Mouse (Mus musculus) forebrain, embryonic 13.5 days (tissue): ENCODE results near the gene Foxk2. TPM values are rescaled to one million over a fixed set of nuclear protein-coding genes. Genes with fewer than 3 reads are reported as not detected.

Experiments
- ATAC-seq: fragments of 200-750 bp; cut with Nextera tagmentation; 2 replicates; pipeline ENCODE4 v1.8.0; 2017
- H3K27ac ChIP-seq: fragments of 300-500 bp; sonication (generic); 2 replicates; pipeline ENCODE4 v1.5.1; 2015; ENCODE audit warnings: inconsistent platforms, mild to moderate bottlenecking, moderate library complexity
- H3K27me3 ChIP-seq: fragments of 300-500 bp; sonication (generic); 2 replicates; pipeline ENCODE4 v1.6.1; 2015; ENCODE audit warnings: mild to moderate bottlenecking, inconsistent platforms
- H3K36me3 ChIP-seq: fragments of 300-500 bp; sonication (generic); 2 replicates; pipeline ENCODE4 v1.6.1; 2015; ENCODE audit warnings: mild to moderate bottlenecking, inconsistent platforms; ENCODE audit not compliant: poor library complexity, severe bottlenecking
- H3K4me1 ChIP-seq: fragments of 300-500 bp; sonication (generic); 2 replicates; pipeline ENCODE4 v1.6.1; 2015; ENCODE audit warnings: inconsistent platforms
- H3K4me2 ChIP-seq: fragments of 300-500 bp; sonication (generic); 2 replicates; pipeline ENCODE4 v1.6.1; 2015; ENCODE audit warnings: inconsistent platforms, mild to moderate bottlenecking, moderate library complexity
- H3K4me3 ChIP-seq: fragments of 300-500 bp; sonication (generic); 2 replicates; pipeline ENCODE4 v1.5.1; 2015; ENCODE audit warnings: mild to moderate bottlenecking, inconsistent platforms
- H3K9ac ChIP-seq: fragments of 300-500 bp; sonication (generic); 2 replicates; pipeline ENCODE4 v1.6.1; 2015; ENCODE audit warnings: mild to moderate bottlenecking, inconsistent platforms
- H3K9me3 ChIP-seq: fragments of 300-500 bp; sonication (generic); replicated peaks from 2 replicates; pipeline ENCODE4 v1.6.1; 2016; ENCODE audit warnings: inconsistent platforms
- WGBS: fragments of 180-500 bp; shearing (Covaris S2); methylation state at CpG from one replicate; pipeline ENCODE4 v1.1.7; 2015; 5-methylcytosine and 5-hydroxymethylcytosine counted together
- polyA plus RNA-seq: library from polyadenylated mRNA; unstranded; fragments of >200 nt; fragmentation: Nextera tagmentation; extraction: Ambion mirVana; gene quantifications from 2 replicates; pipeline ENCODE4 v1.2.1, GENCODE M21; 2015

The Foxk2 gene
- polyA plus RNA-seq: 13.4 and 14.2 TPM in 2 replicates

DNA sequence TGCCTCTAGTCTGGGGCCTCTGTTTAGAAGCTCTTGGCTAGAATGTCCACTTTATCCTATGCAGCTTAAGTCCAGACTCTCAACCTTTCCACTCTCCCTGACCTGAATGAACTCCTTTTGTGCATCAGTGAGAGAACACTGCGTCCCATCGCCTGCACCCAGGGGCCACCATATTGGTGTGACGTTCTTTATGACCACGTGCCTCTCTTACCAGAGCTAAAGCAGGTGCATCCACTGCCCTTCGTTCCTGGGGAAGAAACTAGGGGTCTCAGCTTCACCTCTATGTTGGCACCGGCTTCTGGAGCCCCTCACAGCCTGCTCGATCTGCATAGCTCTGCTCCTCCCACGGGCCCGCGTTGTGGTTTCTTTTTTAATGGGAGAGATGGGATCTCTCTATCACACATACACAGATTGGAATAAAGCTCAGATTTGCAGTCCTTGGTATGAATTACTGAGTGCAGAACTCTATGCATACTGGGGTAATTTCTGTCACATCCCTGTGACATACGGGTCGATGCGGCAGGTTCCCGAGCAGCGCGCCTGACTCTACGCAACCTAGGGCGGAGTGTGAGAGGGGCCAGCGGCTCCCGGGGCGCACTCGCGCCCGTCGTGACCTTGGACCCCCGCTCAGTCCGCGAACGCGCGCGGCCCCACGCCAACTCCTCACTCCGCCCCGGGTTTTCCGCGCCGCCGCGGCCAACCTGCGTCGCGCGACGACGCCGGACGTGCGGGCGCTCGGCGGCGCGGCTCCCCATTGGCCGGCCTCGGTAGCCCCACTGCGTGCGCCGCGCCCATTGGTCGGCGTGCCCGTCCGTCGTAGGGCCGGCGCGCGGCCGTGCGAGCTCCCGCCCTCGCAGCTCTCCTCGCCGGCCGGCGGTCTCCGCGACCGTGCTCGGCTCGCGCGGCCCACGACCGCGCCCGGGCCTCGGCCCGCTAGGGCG is at the start of gene Foxk2:
Gene Foxk2, plus strand, starts transcription at position 831 of the 941 bp plus-strand sequence.
- Histone ChIP-seq H3K27me3 (no peaks in the 10 kb centered on the region), H3K9me3 (no peaks in the 10 kb centered on the region), H3K9ac (peak within 1 kb of the TSS; percentile 99), H3K4me2 (peak within 1 kb of the TSS; percentile 97), H3K4me1 (peaks cover 22% of the 10 kb centered on the region), H3K4me3 (peak within 1 kb of the TSS; percentile 100), H3K36me3 (peaks cover 45% of the 10 kb centered on the region), H3K27ac (peak within 1 kb of the TSS; percentile 91)
- ATAC-seq: peak; percentile 99
- under 1% methylated on average over 90 of the region's 91 CpGs for WGBS

DNA sequence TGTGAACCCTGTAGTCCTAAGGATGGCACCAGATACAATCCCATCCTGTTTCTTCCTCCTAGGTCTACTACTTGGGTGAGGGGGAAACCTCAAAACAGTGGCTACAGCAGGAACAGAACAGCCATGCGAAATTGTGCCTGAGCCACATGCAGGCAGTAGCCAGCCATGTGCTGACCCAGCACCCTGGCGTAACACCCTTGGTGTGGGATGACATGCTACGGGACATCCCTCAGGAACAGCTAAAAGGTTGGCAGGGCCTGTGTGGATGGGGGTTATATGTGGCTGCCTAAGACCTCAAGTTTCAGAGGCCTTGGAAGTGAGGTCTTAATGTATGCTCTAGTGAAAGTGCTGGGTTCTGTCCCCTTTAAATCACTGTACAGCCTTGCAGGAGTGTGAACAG is 43.0 kb upstream of the Foxk2 start:
- Histone ChIP-seq H3K4me3 (no peak overlapping the region), H3K9ac (no peak overlapping the region), H3K36me3 (peaks cover 67% of the 10 kb centered on the region), H3K4me2 (no peak overlapping the region), H3K4me1 (no peaks in the 10 kb centered on the region), H3K27me3 (no peaks in the 10 kb centered on the region), H3K9me3 (no peaks in the 10 kb centered on the region), H3K27ac (no peak overlapping the region)
- ATAC-seq: no peak
- 97% methylated on average over 3 of the region's 3 CpGs for whole genome bisulfite sequencing

DNA sequence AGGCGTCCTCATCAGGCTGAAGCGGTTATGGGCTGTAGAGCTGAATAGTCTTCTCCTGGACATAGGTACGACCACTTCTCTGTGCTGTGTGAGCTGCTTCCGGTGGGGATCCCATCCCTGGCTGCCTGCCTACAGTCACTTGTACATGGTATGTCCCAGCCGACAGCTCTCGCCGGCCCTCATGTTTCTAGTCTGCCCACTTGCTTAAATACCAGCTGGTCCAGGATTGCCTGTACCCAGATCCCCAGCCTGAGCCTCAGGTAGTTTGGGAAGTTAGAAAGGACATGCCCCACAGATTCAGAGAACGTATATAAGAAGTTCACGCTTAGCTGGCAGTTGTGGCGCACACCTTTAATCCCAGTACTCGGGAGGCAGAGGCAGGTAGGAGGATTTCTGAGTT is 40.0 kb upstream of the Foxk2 start:
- Histone ChIP-seq H3K4me1 (no peaks in the 10 kb centered on the region), H3K36me3 (peaks cover 82% of the 10 kb centered on the region), H3K9me3 (no peaks in the 10 kb centered on the region), H3K9ac (no peak overlapping the region), H3K27ac (no peak overlapping the region), H3K4me3 (no peak overlapping the region), H3K27me3 (no peaks in the 10 kb centered on the region), H3K4me2 (no peak overlapping the region)
- 91% methylated on average over 11 of the region's 11 CpGs for WGBS
- ATAC-seq: no peak

DNA sequence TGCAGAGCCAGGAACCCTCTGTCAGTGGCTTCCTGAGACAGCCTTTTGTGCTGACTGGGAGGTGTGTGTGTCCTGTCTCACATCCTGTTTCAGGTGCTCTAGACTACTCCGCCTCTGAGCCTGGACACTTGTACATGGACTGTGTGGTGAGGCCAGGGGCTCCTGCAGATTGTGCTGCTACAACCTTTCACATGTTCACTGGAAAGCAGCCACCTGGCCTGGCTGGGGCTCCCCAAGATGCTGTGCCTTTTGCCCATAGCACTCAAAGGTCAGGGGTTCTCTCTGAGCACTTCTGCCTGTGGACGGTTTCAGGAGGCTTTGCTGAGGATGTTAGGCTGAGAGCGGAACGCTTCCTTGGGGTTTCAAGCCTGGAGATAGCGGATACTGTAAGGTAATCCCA is 39.0 kb upstream of the Foxk2 start:
- Histone ChIP-seq H3K4me2 (no peak overlapping the region), H3K4me3 (no peak overlapping the region), H3K9me3 (no peaks in the 10 kb centered on the region), H3K36me3 (peaks cover 88% of the 10 kb centered on the region), H3K27me3 (no peaks in the 10 kb centered on the region), H3K27ac (no peak overlapping the region), H3K4me1 (no peaks in the 10 kb centered on the region), H3K9ac (no peak overlapping the region)
- ATAC-seq: no peak
- WGBS: 88% methylated on average over 5 of the region's 5 CpGs

DNA sequence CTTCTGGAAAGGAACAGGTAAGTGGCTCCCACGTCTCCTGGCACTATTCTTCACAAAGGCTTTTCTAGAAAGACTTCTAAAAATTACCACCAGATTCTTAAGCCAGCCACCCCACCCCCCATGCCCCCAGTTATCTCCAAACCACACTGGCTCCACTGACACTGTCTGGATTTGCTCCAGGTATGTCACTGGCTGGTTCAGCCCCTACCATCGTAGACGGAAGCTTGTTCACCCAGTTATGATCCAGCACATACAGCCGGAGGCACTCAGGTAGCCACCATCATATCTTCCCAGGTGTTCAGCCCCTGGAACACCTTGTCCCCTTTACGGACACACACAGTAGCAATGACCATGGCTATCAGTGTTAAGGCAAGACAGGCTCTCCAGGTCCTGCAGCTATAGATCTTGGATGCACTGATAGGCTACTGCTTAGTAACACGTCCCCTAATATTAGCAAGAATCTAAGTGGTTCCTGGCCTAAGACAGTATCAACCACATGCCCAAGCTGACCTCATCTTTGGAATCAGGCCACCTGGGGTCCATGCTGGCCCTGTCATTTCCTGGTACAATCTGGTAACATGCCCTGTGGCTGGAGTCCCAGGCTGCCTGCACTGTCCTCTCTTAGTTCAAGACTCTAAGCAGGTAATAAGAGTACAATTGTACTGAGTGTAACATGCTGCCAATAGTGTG is 38.3 kb upstream of the Foxk2 start:
- Histone ChIP-seq H3K4me2 (no peak overlapping the region), H3K9me3 (no peaks in the 10 kb centered on the region), H3K4me3 (no peak overlapping the region), H3K4me1 (no peaks in the 10 kb centered on the region), H3K9ac (no peak overlapping the region), H3K27ac (no peak overlapping the region), H3K36me3 (peaks cover 88% of the 10 kb centered on the region), H3K27me3 (no peaks in the 10 kb centered on the region)
- ATAC-seq: no peak
- WGBS: 96% methylated on average over 6 of the region's 6 CpGs

DNA sequence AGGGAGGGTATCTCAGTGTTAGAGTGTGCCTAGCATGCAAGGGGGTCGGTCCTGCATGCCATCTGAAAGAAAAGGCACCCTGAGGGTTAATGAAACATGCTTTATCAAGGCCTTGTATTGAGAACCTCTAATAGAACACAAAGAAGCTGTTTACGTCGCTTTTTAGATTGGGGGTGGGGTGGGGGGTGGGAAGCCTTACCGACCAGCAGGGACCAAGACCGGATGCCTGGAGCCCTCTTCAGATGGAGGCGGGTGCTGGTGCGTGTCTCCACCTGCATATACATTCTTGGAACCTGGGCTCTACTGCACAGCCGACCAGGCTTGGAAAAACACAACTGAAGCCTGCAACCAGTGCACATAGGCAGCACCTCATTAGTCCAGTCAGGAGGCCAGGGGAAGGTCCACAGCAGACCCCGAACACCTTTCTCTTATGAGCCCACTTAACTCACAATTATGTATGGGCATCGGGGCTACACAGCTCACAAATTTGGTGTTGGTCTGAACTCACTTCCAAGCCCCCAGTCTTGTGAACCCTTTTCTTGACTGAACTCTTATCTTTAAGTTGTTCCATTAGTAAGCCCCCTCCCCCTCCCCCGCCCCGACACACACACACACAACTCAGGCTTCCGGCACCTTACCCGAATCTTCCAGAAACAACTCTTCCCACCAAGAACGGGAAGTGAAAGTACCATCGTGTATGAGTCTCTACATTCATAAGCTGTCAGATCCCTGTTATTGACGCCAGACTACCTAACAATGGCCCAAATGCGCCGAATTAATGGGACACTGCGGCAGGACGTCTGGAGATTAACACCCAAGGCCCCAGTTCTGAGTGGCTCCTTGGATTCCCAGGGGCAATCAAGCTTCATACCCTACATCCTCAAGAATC is 31.4 kb upstream of the Foxk2 start:
- Histone ChIP-seq H3K4me1 (peaks cover 20% of the 10 kb centered on the region), H3K9me3 (no peaks in the 10 kb centered on the region), H3K9ac (peak overlapping the region; percentile 76), H3K36me3 (peaks cover 36% of the 10 kb centered on the region), H3K27ac (0 out of 2 replicates have a peak overlapping the region, but pooled peaks have one; percentile 37), H3K27me3 (no peaks in the 10 kb centered on the region), H3K4me3 (peak overlapping the region; percentile 76), H3K4me2 (peak overlapping the region; percentile 86)
- 21% methylated on average over 21 of the region's 21 CpGs for WGBS
- ATAC-seq: no peak; the same call in 1 of the 2 replicates

DNA sequence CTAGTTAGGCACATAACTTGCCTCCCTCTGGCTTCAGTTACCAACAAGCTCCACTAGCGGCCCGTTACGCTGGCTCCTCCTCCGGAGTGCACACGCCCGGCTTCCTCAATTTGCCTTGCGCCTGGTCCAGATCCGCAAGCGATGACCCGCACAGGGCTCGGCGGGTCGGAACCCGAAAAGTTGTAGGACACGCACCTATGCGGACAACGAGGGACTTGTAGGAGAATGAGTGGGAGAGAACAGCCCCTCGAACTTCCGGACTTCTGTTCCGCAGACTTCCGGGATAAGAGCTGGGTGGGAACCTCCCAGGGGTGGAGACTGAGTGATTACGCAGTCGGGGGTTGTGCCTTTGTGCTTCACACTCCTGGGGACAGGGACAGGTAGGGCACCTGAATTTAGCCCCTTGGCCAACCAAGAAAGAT is 30.8 kb upstream of the Foxk2 start, which contains the start of gene Cybc1:
Gene Cybc1, minus strand, starts transcription at position 305 of the 422 bp plus-strand sequence.
- no peaks in the 10 kb centered on the region for H3K9me3 ChIP-seq
- WGBS: under 1% methylated on average over 23 of the region's 23 CpGs
- H3K27ac ChIP-seq: 0 out of 2 replicates have a peak within 1 kb of the TSS, but pooled peaks have one; percentile 37
- peaks cover 30% of the 10 kb centered on the region for H3K36me3 ChIP-seq
- H3K4me3 ChIP-seq: peak within 1 kb of the TSS; percentile 76
- no peaks in the 10 kb centered on the region for H3K27me3 ChIP-seq
- H3K4me1 ChIP-seq: peaks cover 20% of the 10 kb centered on the region
- peak within 1 kb of the TSS; percentile 76 for H3K9ac ChIP-seq
- peak; percentile 91 for ATAC-seq
- H3K4me2 ChIP-seq: peak within 1 kb of the TSS; percentile 86

DNA sequence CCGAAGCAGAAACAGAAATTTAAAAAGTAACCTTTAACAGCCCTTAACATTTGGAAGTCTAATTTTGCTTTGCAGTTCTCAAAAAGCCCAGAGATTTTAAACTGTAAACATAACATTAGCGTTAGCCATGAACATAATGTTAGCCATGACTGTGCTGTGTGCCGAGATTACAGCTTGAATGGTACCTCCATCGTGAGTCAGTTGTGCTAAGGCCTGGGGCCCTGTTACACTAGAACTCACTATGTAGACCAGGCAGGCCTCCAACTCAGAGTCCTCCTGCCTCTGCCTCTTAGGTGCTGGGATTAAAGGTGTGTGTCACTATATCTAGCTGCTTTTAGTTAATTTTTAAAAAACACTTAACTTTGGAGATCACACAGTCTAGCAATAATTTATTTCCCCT is 28.6 kb upstream of the Foxk2 start:
- Histone ChIP-seq H3K4me2 (no peak overlapping the region), H3K27ac (no peak overlapping the region), H3K9ac (no peak overlapping the region), H3K4me3 (no peak overlapping the region), H3K4me1 (peaks cover 26% of the 10 kb centered on the region), H3K9me3 (no peaks in the 10 kb centered on the region), H3K36me3 (peaks cover 8% of the 10 kb centered on the region), H3K27me3 (no peaks in the 10 kb centered on the region)
- ATAC-seq: no peak
- 74% methylated on average over 4 of the region's 4 CpGs for whole genome bisulfite sequencing

DNA sequence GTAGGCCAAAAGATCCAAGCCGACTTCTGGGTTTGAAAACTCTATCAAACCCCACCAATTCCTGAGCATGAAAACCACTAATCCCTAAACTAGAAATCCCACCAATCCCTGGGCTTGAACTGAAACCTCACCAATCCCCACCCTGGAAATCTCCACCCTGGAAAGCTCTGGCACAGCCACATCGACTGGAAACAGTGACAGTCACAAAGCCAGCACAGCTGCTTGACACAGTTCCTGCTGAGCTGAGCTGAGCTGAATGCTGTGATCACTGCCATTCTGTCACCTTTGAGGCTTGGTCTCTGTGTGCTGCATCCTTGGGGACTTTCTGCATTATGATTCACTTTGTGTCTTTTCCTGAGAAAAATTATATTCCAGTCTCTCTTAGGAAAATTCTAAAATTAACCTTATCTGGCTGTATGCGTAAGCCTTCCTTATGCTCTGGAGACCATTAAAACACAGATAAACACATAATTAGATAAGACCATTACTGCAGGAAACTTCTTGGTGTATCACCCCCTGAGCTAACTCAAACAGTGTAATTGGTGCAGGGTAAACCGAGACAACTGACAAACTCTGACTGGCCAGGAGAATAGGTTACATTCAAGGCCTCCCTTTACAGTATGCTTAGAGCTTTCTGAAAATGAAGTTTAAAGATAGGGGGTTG is 28.0 kb upstream of the Foxk2 start:
- Histone ChIP-seq H3K36me3 (peaks cover 3% of the 10 kb centered on the region), H3K27me3 (no peaks in the 10 kb centered on the region), H3K4me3 (no peak overlapping the region), H3K27ac (no peak overlapping the region), H3K9me3 (no peaks in the 10 kb centered on the region), H3K9ac (no peak overlapping the region), H3K4me2 (no peak overlapping the region), H3K4me1 (peaks cover 28% of the 10 kb centered on the region)
- ATAC-seq: no peak
- WGBS: 49% methylated on average over 4 of the region's 4 CpGs

DNA sequence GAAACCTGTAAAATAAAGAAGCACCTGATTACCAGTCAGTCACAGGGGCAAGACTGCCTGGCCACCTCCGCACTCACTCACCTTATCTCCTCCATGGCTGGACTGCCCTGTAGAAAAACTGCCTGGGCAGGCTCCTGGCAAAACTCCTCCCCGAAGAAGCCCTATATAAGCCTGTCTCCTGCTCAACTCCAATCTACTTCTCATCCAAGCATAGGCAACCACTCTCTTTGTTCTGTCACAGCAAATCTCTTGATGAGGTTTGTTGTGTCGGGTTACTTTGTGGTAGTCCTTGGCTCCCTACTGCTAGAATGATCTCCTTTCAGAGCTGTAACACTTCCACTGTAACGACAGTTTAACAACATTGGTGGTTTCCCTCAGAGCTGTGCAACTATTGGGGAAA is 27.1 kb upstream of the Foxk2 start:
- no peak for ATAC-seq
- Histone ChIP-seq H3K4me2 (no peak overlapping the region), H3K36me3 (no peaks in the 10 kb centered on the region), H3K4me3 (no peak overlapping the region), H3K4me1 (peaks cover 18% of the 10 kb centered on the region), H3K9ac (no peak overlapping the region), H3K9me3 (no peaks in the 10 kb centered on the region), H3K27ac (no peak overlapping the region), H3K27me3 (no peaks in the 10 kb centered on the region)
- 31% methylated on average over 4 of the region's 4 CpGs for WGBS
